Mouse (Mus musculus) fibroblast of lung, adult 2 months (primary cell): ENCODE results near the gene Arg2.

Experiments used
- DNase-seq: peaks from one replicate; pipeline ENCODE4 v3.0.0-alpha.2; 2011; ENCODE audit warnings: low read depth

Arg2 gene

DNA sequence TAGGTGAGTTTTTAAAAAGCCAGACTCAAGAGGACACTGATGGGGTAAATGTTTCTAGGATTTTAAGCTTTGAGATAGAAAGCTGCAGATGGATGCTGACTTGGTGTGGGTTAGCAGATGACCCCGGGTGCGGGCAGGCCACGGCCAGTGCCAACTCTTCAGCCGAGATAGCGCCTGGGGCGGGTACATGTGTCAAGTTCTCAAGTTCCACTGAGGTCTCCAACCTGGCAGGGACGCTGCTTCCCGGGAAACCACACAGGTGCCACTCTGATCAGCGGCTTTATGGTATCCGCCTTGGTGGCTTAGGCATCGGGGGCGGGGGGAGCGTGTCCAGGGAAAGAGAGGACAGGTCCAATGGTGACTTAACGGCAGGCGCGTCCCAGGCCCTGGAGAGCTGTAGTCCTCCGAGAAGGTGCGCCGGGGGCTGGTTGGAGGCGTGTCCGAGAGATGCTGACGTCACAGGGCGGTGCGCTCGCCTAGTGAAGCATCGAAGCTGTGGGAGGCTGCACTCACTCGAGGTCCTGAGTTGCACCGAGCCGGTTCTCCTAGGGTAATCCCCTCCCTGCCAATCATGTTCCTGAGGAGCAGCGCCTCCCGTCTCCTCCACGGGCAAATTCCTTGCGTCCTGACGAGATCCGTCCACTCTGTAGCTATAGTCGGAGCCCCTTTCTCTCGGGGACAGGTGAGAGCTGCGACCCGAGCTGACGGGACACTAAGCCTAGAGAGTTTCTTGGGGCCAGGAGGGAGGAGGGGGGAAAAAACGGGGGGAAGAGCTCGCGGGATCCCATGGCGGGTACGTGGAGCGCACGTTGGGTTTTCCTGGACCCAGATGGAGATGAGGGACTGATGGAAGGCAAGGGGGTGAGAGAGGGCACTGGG is at the start of gene Arg2:
TSS of gene Arg2 (plus strand) at position 479 of the 879 bp plus-strand sequence.
- DNase-seq = no peak

DNA sequence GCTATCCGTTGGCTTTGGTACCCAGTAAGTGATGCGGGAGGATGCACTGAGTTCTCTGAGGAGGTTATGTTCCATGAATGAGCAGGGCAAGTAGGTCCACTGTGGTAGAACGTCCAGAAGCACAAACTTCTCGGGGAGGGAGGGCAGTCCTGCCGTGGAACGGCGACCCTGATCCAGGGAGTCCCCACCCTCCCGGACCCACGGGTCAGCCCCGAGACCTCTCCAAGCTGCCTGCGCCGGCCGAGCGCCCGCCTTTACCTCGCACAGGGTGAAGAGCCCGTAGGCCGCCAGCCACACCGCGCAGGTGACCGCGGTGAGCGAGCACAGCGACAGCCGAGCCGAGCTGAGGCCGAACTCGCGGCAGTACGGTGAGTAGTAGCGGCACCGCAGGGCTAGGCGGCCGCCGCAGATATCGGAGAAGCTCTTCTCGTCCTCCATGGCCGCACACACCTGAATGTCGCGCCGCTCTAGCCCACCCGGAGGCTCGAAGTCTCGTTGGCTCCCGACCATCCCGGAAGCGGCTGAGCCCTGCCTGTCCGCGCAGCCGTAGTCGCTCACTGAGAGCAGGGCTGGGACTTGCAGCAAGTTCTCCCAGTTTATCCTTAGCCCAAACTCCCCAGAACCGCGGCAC is 41.3 kb upstream of the Arg2 start, which contains the start of gene Pigh:
TSS of gene Pigh (minus strand) at position 470 of the 631 bp plus-strand sequence.
- DNase-seq = peak; percentile 54

GRCm38 (mm10) chr12:79092569-79092968 is 38.0 kb upstream of the Arg2 start:
- no peak for DNase-seq

DNA sequence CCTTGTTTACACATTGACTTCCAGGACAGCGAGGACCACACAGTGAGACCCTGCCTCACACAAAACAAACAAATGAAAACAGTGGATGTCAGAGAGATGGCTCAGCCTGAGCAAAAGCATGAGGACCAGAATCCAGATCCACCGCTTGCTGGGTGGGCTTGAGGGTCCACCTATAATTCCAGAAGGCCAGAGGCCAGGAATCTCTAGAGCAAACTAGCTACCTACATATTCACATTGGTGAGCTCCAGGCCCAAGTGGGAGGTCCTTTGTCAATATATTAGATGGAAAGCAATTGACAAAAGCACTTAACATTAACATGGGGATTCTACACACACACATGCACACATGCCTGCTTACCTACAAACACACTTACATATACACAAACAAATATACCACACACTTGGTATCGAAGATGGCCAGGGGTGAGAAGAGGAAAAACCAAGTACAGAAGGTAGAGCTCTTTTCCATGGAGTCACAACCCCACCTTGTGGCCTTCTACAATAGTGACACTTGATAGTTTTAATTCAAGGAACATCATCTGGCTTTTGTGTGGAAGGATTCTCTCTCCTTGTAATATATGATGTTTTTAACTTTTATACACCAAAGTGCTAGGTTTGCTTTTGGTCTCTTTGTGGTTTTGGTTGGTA is 33.3 kb upstream of the Arg2 start:
- no peak for DNase-seq

DNA sequence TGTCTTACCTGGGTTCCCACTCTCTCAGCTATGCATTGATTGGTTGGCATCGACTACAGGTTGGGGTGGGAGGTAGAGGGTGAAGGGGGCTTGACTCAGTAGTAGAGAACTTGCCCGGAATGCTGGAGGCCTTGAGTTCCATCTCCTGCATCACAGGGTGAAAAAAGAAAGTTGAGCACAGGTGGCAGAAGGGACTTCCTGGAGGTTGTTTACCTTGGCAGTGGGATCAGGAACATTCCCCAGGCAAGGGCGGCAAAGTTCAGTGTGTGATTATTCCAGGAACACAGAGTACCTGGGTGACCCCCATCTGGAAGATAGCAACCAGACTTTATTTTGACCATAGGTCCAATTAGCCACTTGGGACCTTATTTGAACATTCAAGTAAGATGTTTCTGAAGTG is 26.8 kb upstream of the Arg2 start:
- DNase-seq = no peak

DNA sequence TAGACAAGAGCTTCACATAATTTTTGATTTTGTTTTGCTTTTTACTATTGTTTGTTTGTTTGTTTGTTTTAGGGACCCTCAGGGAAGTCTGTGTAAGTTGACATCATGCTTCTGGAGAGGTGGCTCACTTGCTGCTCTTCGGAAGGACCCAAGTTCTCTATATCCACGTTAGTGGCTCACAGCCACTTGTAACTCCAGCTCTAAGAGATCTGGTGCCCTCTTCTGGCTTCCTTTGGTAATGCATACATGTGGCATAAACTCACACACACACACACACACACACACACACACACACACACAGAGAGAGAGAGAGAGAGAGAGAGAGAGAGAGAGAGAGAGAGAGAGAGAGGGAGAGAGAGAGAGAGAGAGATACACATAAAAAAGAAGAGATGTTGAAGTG is 26.0 kb upstream of the Arg2 start:
- DNase-seq = no peak

- no peak for DNase-seq
These were observed 25.3 kb upstream of the Arg2 start for GRCm38 (mm10) chr12:79105312-79105711.

- no peak for DNase-seq
These were observed 11.6 kb upstream of the Arg2 start for GRCm38 (mm10) chr12:79118991-79119390.

GRCm38 (mm10) chr12:79122820-79123219 is 7.8 kb upstream of the Arg2 start:
- DNase-seq = peak; percentile 12

DNA sequence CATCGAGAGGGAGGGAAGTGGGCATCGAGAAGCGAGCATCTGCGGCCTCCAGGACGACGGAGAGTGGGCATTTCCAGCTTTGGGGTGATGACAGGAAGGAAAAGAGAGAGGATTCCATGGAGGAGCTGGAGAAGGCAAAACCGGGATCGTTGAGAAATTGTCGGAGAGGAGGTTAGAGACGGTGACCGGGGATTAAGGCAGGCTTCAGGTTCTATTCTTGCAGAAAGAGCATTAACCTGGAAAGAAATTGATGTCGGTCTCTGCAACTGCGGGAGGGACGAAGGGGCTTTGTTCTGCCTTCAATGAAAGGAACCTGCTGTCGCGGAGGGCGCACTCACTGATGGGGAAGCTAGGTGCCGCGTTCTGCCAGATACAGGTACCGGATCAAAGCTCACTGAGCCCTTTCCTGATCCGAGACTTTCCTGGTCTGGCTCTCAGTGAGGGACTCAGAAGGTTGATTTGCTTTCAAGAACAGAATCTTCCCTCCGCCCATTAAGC is 650 bp downstream of the Arg2 start:
- DNase-seq = no peak

DNA sequence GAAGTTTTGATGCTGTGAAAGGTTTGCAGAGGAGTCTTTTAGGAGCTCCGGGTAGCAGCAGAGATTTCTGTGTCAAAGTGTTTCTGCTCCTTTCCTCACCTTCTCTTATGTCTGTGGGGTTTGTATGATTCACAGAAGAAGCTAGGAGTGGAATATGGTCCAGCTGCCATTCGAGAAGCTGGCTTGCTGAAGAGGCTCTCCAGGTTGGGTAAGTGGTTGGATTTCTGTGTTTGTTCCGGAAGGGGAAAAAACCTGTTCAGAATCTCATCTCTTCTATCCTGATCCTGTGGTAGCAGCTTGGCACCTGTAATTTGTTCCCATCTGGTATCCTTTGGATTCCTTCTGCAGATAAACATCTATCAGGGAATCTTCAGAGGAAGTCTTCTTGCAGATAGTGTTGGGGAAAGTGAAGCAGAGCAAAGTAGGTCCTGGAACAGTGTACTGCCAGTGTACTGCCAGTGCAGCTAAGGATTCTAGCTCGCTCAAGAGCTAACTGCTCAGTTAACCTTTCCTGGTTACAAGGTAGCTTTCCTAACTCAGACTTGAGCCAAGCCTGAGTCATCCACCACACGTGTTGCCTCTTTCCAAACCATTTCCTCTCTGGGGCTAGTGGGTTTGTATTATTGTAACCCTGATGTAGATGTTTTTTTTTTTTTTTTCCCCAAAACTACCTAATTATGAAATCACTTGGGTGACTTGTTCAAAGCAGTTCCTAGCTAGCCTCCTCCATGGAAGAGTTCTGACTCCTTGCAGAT is 1.3 kb downstream of the Arg2 start:
- peak; percentile 40 for DNase-seq

DNA sequence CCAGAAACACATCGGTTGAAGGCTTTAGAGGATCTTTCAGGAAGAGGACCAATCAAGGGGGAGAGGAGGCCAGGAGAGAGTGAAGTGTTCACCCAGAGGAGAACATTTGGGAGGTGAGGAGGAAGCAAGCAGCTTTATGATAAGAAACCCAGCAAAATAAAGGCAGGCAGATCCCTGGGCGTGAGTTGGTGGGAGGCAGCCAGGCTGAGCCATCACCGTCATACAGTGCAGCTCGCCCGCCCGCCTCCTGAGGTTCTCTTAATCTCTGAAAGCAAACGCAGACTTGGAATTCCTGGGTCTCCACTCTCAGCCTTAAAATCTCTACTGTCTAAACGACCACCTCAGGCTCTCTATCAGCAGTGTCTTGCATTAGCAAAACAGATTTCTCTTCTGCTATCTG is 4.1 kb downstream of the Arg2 start:
- no peak for DNase-seq

GRCm38 (mm10) chr12:79135105-79135504 is 4.5 kb downstream of the Arg2 start:
- DNase-seq = no peak

GRCm38 (mm10) chr12:79136949-79137348 is 6.4 kb downstream of the Arg2 start:
- no peak for DNase-seq

GRCm38 (mm10) chr12:79138999-79139398 is 8.4 kb downstream of the Arg2 start:
- DNase-seq = no peak

- DNase-seq = no peak
These were observed 8.8 kb downstream of the Arg2 start for GRCm38 (mm10) chr12:79139417-79139816.

DNA sequence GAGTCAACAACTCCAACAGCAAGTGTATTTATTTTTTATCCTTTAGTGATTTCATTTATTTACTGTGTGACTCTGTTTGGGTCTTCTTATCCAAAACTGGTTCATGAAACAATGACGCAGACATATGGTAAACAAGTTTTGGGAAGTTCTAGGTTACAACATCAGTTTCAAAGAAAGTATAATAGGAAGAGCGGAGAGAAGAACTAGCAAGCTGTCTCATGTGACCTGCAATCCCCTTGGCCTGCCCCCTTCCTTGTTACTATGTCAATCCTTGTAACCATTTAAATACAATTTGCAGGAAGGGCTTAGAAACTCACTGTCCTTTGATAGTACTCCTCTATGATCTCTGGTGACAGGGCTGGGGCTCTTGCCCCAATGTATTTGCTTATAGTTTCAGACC is 10.2 kb downstream of the Arg2 start:
- no peak for DNase-seq

DNA sequence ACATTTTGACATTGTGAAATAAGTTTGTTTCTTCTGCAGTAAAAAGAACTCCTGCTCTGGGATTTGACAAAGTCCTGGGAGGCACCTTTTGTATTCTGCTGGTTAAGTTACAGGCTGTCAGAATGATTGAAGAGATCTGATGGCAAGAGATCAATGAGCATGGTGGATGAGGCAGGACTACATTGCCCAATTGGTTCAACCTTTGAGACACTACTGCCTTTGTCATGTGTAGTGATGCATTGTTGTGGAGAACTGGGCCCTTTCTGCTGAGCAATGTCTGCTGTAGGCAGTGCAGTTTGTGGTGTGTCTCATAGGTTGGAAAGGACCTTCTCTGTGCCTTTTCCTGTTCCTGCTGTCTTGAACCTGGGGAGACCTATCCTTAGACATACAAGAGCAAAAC is 10.8 kb downstream of the Arg2 start:
- DNase-seq = no peak

DNA sequence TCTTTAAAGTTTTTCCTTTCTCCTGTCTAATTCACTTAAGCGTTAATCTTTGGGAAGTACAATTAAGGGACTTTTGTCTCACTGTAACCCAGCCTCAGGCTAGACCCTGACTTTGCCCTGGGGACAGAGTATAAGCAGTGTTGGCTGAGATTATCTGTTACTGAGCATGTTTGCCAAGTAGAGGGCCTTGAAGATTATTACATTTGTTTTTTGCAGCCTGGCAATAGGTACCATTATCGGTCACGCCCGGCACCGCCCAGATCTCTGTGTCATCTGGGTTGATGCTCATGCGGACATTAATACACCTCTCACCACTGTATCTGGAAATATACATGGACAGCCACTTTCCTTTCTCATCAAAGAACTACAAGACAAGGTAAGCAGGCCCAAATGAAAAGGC is 19.1 kb downstream of the Arg2 start:
- no peak for DNase-seq

- no peak for DNase-seq
These were observed 32.3 kb downstream of the Arg2 start for GRCm38 (mm10) chr12:79162876-79163275.

- DNase-seq = no peak
These were observed 38.6 kb downstream of the Arg2 start for GRCm38 (mm10) chr12:79169173-79169572.

GRCm38 (mm10) chr12:79170421-79170820 is 39.8 kb downstream of the Arg2 start:
- DNase-seq = peak; percentile 25
